Mouse (Mus musculus) liver, adult 2 months (tissue): ENCODE data around the gene Dnajb5.

Experiments
- CTCF ChIP-seq: fragments of 200-500 bp; IDR thresholded peaks from 2 replicates; pipeline ENCODE4 v1.5.1; 2011; ENCODE audit warnings: low read depth, low read length, control low read depth
- POLR2A ChIP-seq: fragments of 200-500 bp; IDR thresholded peaks from 2 replicates; pipeline ENCODE4 v1.6.1; 2011; ENCODE audit warnings: low read length, control low read depth; ENCODE audit not compliant: insufficient read depth; ENCODE audit errors: extremely low read depth

- no peak for TF ChIP-seq POLR2A
- no peak for TF ChIP-seq CTCF
These were observed 19.7 kb downstream of the Dnajb5 start, which contains the start of gene 1700022I11Rik for GRCm38 (mm10) chr4:42969304-42969703.
